Comparison of ENCODE assay signal across 24 mouse cellular contexts in the genomic region with DNA sequence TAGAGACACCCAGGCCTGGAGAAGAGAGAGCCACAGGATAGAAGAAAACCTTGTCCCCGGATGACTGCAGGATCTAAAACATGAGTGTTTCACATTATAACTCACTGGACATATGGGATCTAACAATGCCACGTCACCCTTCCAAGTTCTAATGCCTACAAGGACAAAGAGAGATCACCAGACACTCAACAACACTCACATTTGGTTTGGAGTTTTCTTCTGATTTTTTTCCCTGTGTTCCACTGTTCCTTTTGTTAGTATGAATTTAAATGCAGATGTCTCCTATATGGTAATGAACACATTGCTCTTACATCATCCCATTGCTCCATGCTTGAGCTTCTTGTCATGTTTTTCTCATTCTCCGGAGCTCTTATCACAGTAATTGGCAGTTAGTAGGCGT.
"Had no signal": no experiment of that assay in that cellular context is flagged by ENCODE, and none has a peak within 500 bp of the region (broad histone marks: within the 10 kb centered on the region; RNA-seq: fewer than 3 reads in every experiment).

No protein-coding gene starts in this region.

- H3K9me3 ChIP-seq: intestine, embryonic 15.5 days; limb, embryonic 10.5 days had no signal

- H3K4me2 ChIP-seq: heart, embryonic 11.5 days; hindbrain, embryonic 12.5 days; hindbrain, embryonic 14.5 days; intestine, embryonic 15.5 days; limb, embryonic 12.5 days had no signal

- H3K36me3 ChIP-seq: hindbrain, embryonic 10.5 days; hindbrain, embryonic 12.5 days; intestine, embryonic 15.5 days; limb, embryonic 10.5 days; limb, embryonic 12.5 days had no signal

- H3K4me1 ChIP-seq: intestine, embryonic 15.5 days had no signal

- H3K27me3 ChIP-seq: hindbrain, embryonic 12.5 days; intestine, embryonic 15.5 days; limb, embryonic 12.5 days had no signal

- H3K27ac ChIP-seq: gastrocnemius, adult 2 months; heart, adult 2 months; hindbrain, embryonic 10.5 days; hindbrain, embryonic 12.5 days; hindbrain, embryonic 14.5 days; intestine, embryonic 15.5 days; layer of hippocampus, adult 2 months; left cerebral cortex, adult 2 months; limb, embryonic 10.5 days; limb, embryonic 12.5 days had no signal

- DNase-seq: gastrocnemius, adult 2 months; gastrocnemius, postnatal 10 days; gastrocnemius, postnatal 25 days; heart, adult 2 months; heart, postnatal 10 days; heart, postnatal 4 days; kidney, adult 18-20 months; kidney, adult 8-10 months; kidney, postnatal 10 days; kidney, postnatal 25 days; kidney, postnatal 4 days had no signal

- ATAC-seq: forebrain, embryonic 16.5 days; hindbrain, embryonic 16.5 days; inflammation-experienced regulatory T-cells, adult 6 months; intestine, embryonic 15.5 days; intestine, postnatal 0 days had no signal

- H3K4me3 ChIP-seq: gastrocnemius, adult 2 months; heart, adult 2 months; hindbrain, embryonic 10.5 days; hindbrain, embryonic 12.5 days; intestine, embryonic 15.5 days; layer of hippocampus, adult 2 months; left cerebral cortex, adult 2 months; limb, embryonic 10.5 days; limb, embryonic 12.5 days had no signal

- H3K9ac ChIP-seq: hindbrain, embryonic 12.5 days; hindbrain, embryonic 14.5 days; intestine, embryonic 15.5 days; limb, embryonic 12.5 days had no signal
